Mouse (Mus musculus) heart, postnatal 0 days (tissue): ENCODE measurements around the gene Olfr552.

Experiments used
- CTCF ChIP-seq: IDR thresholded peaks from 2 replicates; pipeline ENCODE4 v1.5.1; 2016; ENCODE audit warnings: antibody characterized with exemption, control low read depth, low read depth
- EP300 ChIP-seq: IDR thresholded peaks from 2 replicates; pipeline ENCODE4 v1.6.1; 2016; ENCODE audit warnings: antibody characterized with exemption, low read depth

DNA sequence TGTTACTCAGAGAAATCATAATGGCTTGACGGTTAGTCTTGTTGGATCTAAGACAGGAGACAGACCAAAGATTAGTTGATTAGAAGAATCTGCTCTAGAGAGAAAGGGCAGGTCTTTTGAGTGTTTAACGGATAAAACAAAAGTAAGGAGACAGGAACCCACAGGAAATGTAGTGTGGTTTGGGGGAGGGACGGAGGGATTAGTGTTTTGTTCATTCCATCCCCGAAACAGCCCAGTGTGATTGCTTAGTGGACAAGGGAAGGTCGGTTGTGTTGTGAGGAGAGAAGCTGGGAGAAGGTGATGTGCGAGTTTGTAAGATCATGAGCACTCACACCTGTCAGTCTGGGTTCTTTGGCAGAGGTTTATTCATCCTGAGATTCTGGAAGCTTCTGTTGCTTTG is 21.6 kb upstream of the Olfr552 start:
- TF ChIP-seq CTCF (no peak), EP300 (no peak)
